Mouse (Mus musculus) hindbrain, embryonic 10.5 days (tissue): ENCODE measurements around the gene Igfbp5. TPM values are rescaled to one million over a fixed set of nuclear protein-coding genes. Genes with fewer than 3 reads are reported as not detected.

Experiments used
- DNase-seq: peaks from one replicate; pipeline ENCODE4 v3.0.0-alpha.2; 2017; ENCODE audit warnings: low spot score
- H3K27ac ChIP-seq: fragments of 300-500 bp; sonication (generic); 2 replicates; pipeline ENCODE4 v1.5.1; 2016; ENCODE audit warnings: mild to moderate bottlenecking, moderate library complexity
- H3K27me3 ChIP-seq: fragments of 300-500 bp; sonication (generic); 2 replicates; pipeline ENCODE4 v1.6.1; 2016; ENCODE audit warnings: mild to moderate bottlenecking; ENCODE audit not compliant: poor library complexity, insufficient read depth, severe bottlenecking
- H3K36me3 ChIP-seq: fragments of 300-500 bp; sonication (generic); 2 replicates; pipeline ENCODE4 v1.6.1; 2016; ENCODE audit warnings: mild to moderate bottlenecking, moderate library complexity
- H3K4me1 ChIP-seq: fragments of 300-500 bp; sonication (generic); replicated peaks from 2 replicates; pipeline ENCODE4 v1.6.1; 2016; ENCODE audit warnings: mild to moderate bottlenecking
- H3K4me3 ChIP-seq: fragments of 300-500 bp; sonication (generic); 2 replicates; pipeline ENCODE4 v1.5.1; 2016; ENCODE audit warnings: mild to moderate bottlenecking, moderate library complexity
- H3K9me3 ChIP-seq: fragments of 300-500 bp; sonication (generic); 2 replicates; pipeline ENCODE4 v1.6.1; 2016; ENCODE audit warnings: mild to moderate bottlenecking, moderate library complexity
- WGBS: fragments of 180-500 bp; shearing (Covaris S2); methylation state at CpG from one replicate; pipeline ENCODE4 v1.1.7; 2016; 5-methylcytosine and 5-hydroxymethylcytosine counted together
- polyA plus RNA-seq: library from polyadenylated mRNA; unstranded; fragments of >200 nt; fragmentation: Nextera tagmentation; extraction: Ambion mirVana; gene quantifications from 2 replicates; pipeline ENCODE4 v1.2.1, GENCODE M21; 2016

Igfbp5 gene
- polyA plus RNA-seq, 1 experiment from 2014 or later = 35.4 TPM

DNA sequence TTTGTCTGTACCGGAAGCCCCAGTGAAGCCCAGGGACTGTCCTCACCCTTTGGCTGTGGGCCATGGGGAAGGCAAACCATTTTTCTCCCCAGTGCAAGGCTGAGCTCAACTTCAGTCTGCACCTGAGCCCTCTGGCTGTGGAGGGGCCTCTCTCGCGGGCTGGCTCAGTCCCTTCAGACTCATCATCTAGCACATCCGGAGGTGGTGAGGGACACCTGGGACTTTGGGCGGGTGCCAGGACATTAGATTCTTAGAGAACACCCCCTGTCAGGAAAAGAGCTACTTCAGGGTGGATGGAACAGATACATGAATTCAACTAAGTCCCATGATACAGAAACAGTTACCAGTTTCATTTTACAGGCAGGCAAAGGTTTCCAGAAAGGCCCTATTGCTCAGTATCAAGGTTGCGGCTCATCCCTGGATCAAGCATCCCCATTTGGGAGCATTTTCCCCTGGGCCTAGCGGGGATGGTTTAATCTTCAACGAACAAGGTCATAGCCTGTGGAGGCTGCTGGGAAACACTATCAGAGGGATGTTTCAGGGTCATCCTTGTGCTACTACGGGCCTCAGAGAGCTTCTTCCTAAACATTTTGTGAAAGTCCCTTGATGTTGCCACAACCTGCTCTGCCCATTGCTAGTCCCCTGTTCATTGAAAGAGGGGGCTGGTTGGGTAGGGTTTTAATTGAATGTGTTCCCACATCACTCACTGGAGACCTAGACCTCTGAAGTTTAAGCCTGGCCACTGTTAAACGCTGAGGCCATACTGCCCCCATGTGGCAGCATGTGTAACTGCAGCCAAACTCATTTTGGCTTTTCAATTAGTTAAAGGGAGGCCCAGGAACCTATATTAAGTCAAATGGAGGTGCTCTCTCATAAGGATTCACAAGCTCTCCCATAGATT is 20.1 kb downstream of the Igfbp5 start:
- H3K36me3 ChIP-seq = peaks cover 48% of the 10 kb centered on the region
- H3K27ac ChIP-seq = peak overlapping the region; percentile 45; the same call in 1 of the 2 replicates
- H3K4me1 ChIP-seq = peaks cover 24% of the 10 kb centered on the region
- no peaks in the 10 kb centered on the region for H3K9me3 ChIP-seq
- whole genome bisulfite sequencing = 58% methylated on average over 10 of the region's 10 CpGs
- H3K4me3 ChIP-seq = no peak overlapping the region
- DNase-seq = peak; percentile 71
- no peaks in the 10 kb centered on the region for H3K27me3 ChIP-seq

GRCm38 (mm10) chr1:72853759-72854158 is 20.9 kb downstream of the Igfbp5 start:
- DNase-seq = no peak
- peaks cover 49% of the 10 kb centered on the region for H3K36me3 ChIP-seq

DNA sequence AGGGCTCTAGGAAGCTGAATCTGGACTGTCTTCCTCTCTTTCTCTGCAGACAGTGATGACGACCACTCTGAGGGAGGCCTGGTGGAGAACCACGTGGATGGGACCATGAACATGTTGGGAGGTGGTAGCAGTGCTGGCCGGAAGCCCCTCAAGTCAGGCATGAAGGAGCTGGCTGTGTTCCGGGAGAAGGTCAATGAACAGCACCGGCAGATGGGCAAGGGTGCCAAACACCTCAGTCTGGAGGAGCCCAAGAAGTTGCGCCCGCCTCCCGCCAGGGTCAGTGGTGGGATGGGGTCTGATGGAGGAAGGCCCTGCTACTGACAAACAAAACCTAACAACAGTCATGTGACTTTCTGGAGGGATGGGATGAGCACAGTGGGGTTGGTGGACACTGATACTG is 25.6 kb downstream of the Igfbp5 start:
- Histone ChIP-seq H3K27me3 (no peaks in the 10 kb centered on the region), H3K36me3 (peaks cover 84% of the 10 kb centered on the region), H3K4me1 (peaks cover 3% of the 10 kb centered on the region; the same call in 1 of the 2 replicates), H3K4me3 (no peak overlapping the region), H3K27ac (no peak overlapping the region), H3K9me3 (no peaks in the 10 kb centered on the region)
- DNase-seq = no peak
- WGBS = 93% methylated on average over 8 of the region's 8 CpGs

More at GRCm38 (mm10) chr1:72853759-72854158, 20.9 kb downstream of the Igfbp5 start:
- 71% methylated on average over 1 of the region's 1 CpGs for WGBS
- no peak overlapping the region for H3K27ac ChIP-seq
- H3K4me3 ChIP-seq = no peak overlapping the region
- no peaks in the 10 kb centered on the region for H3K27me3 ChIP-seq
- peaks cover 16% of the 10 kb centered on the region for H3K4me1 ChIP-seq
- H3K9me3 ChIP-seq = no peaks in the 10 kb centered on the region

DNA sequence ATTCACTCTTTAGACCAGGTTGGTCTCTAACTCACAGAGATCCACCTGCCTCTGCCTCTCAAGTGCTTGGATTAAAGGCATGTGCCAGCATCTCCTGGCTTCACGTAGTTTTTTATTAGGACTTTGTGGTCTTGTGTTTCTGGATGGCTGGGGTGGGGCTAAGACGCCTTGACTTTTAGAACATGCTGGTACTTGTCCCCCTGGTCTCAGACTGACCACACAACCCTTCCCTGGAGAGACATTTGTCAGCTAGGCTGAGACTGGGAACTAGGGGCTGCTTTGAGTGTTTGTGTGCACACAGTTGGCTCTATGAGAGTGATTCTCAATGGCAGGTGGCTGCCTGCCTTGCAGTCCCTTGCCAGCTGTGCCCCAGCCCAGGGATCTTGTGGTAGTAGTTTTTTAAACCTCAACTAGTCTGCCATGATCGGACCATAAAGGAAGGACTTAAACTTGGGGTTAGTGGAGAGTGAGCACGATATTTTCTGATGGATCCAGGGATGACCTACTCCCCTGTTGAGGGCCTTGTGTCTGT is 26.8 kb downstream of the Igfbp5 start:
- no peak overlapping the region for H3K27ac ChIP-seq
- no peaks in the 10 kb centered on the region for H3K27me3 ChIP-seq
- no peaks in the 10 kb centered on the region for H3K9me3 ChIP-seq
- H3K4me3 ChIP-seq = no peak overlapping the region
- H3K4me1 ChIP-seq = no peaks in the 10 kb centered on the region
- DNase-seq = no peak
- 94% methylated on average over 4 of the region's 4 CpGs for WGBS
- peaks cover 86% of the 10 kb centered on the region for H3K36me3 ChIP-seq

DNA sequence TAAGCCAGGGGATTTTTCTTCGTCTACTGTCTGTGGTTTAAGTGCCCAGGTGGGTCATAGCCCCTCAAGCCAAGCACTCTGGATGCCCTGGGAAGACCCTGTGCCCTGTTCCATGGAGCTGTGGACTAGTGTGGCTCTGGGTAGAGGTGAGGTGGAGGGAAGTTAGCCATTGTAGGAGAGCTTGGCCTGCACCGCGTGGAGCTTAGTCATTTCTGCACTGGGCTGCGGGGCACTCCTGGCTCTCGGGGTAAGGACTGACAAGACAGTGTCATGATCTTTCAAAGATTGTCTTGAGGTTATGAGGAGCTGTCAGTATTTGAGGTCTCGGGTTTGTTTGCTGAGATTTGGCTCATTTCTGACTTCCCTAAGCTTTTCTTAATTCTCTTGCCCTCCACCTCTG is 30.0 kb downstream of the Igfbp5 start:
- Histone ChIP-seq H3K9me3 (no peaks in the 10 kb centered on the region), H3K36me3 (peaks cover 75% of the 10 kb centered on the region), H3K27me3 (no peaks in the 10 kb centered on the region), H3K4me3 (no peak overlapping the region), H3K4me1 (no peaks in the 10 kb centered on the region), H3K27ac (no peak overlapping the region)
- no peak for DNase-seq
- 95% methylated on average over 6 of the region's 6 CpGs for WGBS

DNA sequence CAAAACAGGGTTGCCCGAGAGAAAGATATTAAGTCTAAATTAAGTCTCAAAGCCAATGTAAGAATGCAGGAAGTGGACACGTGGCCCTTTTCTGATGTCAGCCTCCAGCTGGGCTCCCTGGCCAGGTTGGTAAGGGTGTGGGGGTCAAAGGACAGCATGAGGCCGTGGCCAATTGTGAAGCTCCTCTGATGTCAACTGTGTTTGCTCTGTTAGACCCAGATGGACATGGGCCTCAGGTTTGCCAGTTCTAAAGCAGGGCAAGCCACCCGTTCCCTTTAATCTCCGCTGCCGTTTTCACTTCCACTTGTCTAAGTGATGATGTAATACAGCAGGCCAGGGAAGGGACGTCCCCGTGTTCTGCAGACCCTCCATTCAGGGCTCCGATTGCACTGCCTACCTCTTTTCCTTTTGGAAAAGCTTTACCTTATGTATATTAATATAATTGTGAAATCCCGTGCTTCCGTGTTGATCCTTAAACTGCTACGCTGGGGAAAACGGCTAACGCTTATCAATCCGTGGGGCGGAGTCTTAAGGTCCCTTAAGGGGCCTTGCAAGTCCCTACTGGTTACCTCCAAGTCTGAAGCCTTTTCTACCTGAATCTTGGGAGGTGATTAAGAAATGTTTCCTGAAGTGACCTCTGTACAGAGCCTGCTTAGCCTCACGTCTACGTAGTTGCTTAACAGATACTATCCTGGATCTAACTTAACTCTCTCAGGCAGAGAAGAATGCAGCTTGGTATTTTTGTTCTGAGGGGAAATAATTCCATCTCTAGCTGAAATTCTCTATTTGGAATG is 31.8 kb downstream of the Igfbp5 start:
- no peak for DNase-seq
- 90% methylated on average over 18 of the region's 18 CpGs for WGBS
- H3K4me3 ChIP-seq = no peak overlapping the region
- H3K27me3 ChIP-seq = no peaks in the 10 kb centered on the region
- no peak overlapping the region for H3K27ac ChIP-seq
- H3K4me1 ChIP-seq = no peaks in the 10 kb centered on the region; the same call in 1 of the 2 replicates
- H3K9me3 ChIP-seq = no peaks in the 10 kb centered on the region
- peaks cover 75% of the 10 kb centered on the region for H3K36me3 ChIP-seq

DNA sequence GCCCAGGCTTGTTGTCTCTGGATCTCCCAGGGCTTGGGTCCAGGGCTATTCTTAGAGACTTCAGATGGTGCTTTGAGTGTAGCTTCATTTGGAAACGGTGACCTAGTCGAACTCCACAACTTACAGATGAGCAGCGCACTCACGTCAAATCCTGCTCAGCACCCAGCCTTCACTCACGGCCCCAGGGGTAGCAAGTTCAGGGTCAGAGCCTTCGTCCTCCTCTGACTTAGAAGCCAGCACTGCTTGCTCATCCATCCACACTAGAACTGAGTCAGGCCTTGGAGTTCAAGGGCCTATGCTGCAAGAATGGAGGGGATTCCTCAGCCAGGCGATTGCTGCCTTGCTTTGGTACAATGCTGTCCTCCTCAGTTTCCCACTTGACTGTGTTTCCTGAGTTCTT is 34.9 kb downstream of the Igfbp5 start:
- Histone ChIP-seq H3K36me3 (peaks cover 84% of the 10 kb centered on the region), H3K27ac (no peak overlapping the region), H3K4me1 (no peaks in the 10 kb centered on the region; the same call in 1 of the 2 replicates), H3K9me3 (no peaks in the 10 kb centered on the region), H3K4me3 (no peak overlapping the region), H3K27me3 (no peaks in the 10 kb centered on the region)
- 91% methylated on average over 7 of the region's 7 CpGs for WGBS
- no peak for DNase-seq

GRCm38 (mm10) chr1:72839356-72839755 is 35.3 kb downstream of the Igfbp5 start:
- H3K36me3 ChIP-seq = peaks cover 84% of the 10 kb centered on the region

DNA sequence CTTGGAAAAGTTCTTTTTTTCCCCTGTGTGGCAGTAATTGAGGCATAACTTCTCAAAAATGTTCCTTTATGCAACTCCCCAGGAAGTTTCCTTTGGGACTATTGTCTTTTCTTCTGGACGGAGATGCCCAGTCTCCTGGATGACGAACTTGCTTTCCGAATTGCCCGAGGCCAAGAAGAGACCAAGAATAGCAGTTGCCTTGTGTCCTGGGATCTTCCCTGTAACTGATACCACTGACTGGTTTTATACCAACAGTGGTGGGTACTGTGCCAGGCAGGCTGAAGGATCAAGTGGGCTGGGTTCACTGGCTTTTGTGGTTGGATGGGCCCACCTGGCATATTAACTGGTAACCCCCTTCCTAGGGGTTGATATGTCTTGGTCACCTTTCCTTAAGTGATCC is 41.1 kb downstream of the Igfbp5 start:
- Histone ChIP-seq H3K27me3 (no peaks in the 10 kb centered on the region), H3K4me1 (0 out of 2 replicates have a peak, but pooled peaks cover 9% of the 10 kb centered on the region), H3K9me3 (0 out of 2 replicates have a peak, but pooled peaks cover 4% of the 10 kb centered on the region), H3K27ac (no peak overlapping the region), H3K4me3 (no peak overlapping the region), H3K36me3 (peaks cover 95% of the 10 kb centered on the region)
- DNase-seq = no peak
- 78% methylated on average over 4 of the region's 4 CpGs for WGBS

More at GRCm38 (mm10) chr1:72839356-72839755, 35.3 kb downstream of the Igfbp5 start:
- Histone ChIP-seq H3K9me3 (no peaks in the 10 kb centered on the region), H3K27me3 (no peaks in the 10 kb centered on the region), H3K27ac (no peak overlapping the region), H3K4me1 (no peaks in the 10 kb centered on the region; the same call in 1 of the 2 replicates), H3K4me3 (no peak overlapping the region)
- DNase-seq = no peak
- 69% methylated on average over 8 of the region's 8 CpGs for WGBS

DNA sequence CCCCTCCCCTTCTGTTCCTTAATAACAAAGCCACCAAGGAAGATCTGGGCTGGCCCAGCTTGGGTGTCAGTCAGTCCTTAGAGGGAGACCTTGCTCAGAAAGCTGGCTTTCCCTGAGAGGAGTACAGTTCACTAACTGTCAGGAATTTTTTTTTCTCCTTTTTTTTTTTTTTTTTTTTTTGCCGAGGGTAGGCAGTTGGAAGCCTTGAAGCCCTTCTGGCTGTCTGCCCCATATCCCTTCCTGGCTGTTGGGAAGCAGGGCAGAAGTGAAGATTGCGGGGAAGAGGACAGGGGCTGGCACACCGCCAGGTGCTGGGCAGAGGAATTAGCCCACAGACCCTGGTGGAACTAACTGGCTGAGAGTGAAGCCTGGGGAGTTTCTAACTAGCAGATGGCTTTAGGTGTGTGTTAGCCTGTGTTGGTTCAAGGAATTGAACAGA is 42.0 kb downstream of the Igfbp5 start:
- Histone ChIP-seq H3K27ac (no peak overlapping the region), H3K9me3 (0 out of 2 replicates have a peak, but pooled peaks cover 4% of the 10 kb centered on the region), H3K27me3 (no peaks in the 10 kb centered on the region), H3K36me3 (peaks cover 95% of the 10 kb centered on the region), H3K4me3 (no peak overlapping the region), H3K4me1 (peaks cover 14% of the 10 kb centered on the region)
- WGBS = 80% methylated on average over 3 of the region's 3 CpGs
- DNase-seq = no peak

GRCm38 (mm10) chr1:72830485-72830884 is 44.2 kb downstream of the Igfbp5 start:
- Histone ChIP-seq H3K4me3 (no peak overlapping the region), H3K27me3 (no peaks in the 10 kb centered on the region), H3K27ac (no peak overlapping the region), H3K9me3 (0 out of 2 replicates have a peak, but pooled peaks cover 4% of the 10 kb centered on the region), H3K4me1 (peaks cover 37% of the 10 kb centered on the region), H3K36me3 (peaks cover 75% of the 10 kb centered on the region)
- 89% methylated on average over 2 of the region's 2 CpGs for WGBS
- no peak for DNase-seq

DNA sequence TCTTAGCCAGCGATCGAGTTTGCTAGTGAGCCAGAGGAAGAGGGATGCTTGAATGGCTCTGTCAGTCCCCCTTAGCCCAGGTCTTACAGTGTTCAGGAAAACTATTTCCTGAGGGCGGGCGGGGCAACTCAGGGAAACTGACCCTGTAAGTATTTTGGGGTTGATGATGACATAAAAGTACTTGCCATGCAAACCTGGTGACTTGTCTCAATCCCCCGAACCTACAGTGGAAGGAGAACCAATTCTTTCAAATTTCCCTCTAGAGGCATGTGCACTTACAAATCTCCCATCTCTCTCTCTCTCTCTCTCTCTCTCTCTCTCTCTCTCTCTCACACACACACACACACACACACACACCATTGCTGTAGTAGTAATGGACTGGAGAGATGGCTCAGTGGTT is 45.8 kb downstream of the Igfbp5 start:
- DNase-seq = no peak
- 92% methylated on average over 5 of the region's 5 CpGs for WGBS
- no peak overlapping the region for H3K27ac ChIP-seq
- H3K36me3 ChIP-seq = peaks cover 60% of the 10 kb centered on the region
- 0 out of 2 replicates have a peak, but pooled peaks cover 4% of the 10 kb centered on the region for H3K9me3 ChIP-seq
- H3K4me3 ChIP-seq = no peak overlapping the region
- no peaks in the 10 kb centered on the region; the same call in 1 of the 2 replicates for H3K27me3 ChIP-seq
- peaks cover 53% of the 10 kb centered on the region for H3K4me1 ChIP-seq
